Mouse (Mus musculus) neural tube, embryonic 14.5 days (tissue): Measurements from ENCODE around the gene Gm17416. TPM values are rescaled to one million over a fixed set of nuclear protein-coding genes. Genes with fewer than 3 reads are reported as not detected.

Experiments used
- ATAC-seq: fragments of 200-750 bp; cut with Nextera tagmentation; 2 replicates; pipeline ENCODE4 v1.8.0; 2017; ENCODE audit warnings: low read depth, mild to moderate bottlenecking, moderate TSS enrichment, moderate library complexity
- H3K27ac ChIP-seq: fragments of 300-500 bp; sonication (generic); 2 replicates; pipeline ENCODE4 v1.5.1; 2014; ENCODE audit warnings: low read depth, mild to moderate bottlenecking, control low read depth, low read length, moderate library complexity, mixed read lengths
- H3K27me3 ChIP-seq: fragments of 300-500 bp; sonication (generic); 2 replicates; pipeline ENCODE4 v1.6.1; 2014; ENCODE audit warnings: low read length; ENCODE audit not compliant: control insufficient read depth, insufficient read depth
- H3K36me3 ChIP-seq: fragments of 300-500 bp; sonication (generic); 2 replicates; pipeline ENCODE4 v1.6.1; 2014; ENCODE audit warnings: low read length, mixed read lengths; ENCODE audit not compliant: control insufficient read depth, insufficient read depth
- H3K4me1 ChIP-seq: fragments of 300-500 bp; sonication (generic); 2 replicates; pipeline ENCODE4 v1.6.1; 2014; ENCODE audit warnings: low read length; ENCODE audit not compliant: control insufficient read depth, insufficient read depth
- H3K4me2 ChIP-seq: fragments of 300-500 bp; sonication (generic); 2 replicates; pipeline ENCODE4 v1.6.1; 2014; ENCODE audit warnings: mild to moderate bottlenecking, low read depth, low read length, control low read depth
- H3K4me3 ChIP-seq: fragments of 300-500 bp; sonication (generic); 2 replicates; pipeline ENCODE4 v1.5.1; 2014; ENCODE audit warnings: low read depth, low read length, control low read depth, mixed read lengths
- H3K9ac ChIP-seq: fragments of 300-500 bp; sonication (generic); replicated peaks from 2 replicates; pipeline ENCODE4 v1.6.1; 2014; ENCODE audit warnings: low read depth, mild to moderate bottlenecking, control low read depth, low read length, mixed read lengths
- H3K9me3 ChIP-seq: fragments of 300-500 bp; sonication (generic); 2 replicates; pipeline ENCODE4 v1.6.1; 2016; ENCODE audit warnings: low read length; ENCODE audit not compliant: control insufficient read depth
- WGBS: fragments of 180-500 bp; shearing (Covaris S2); extraction: QIAGEN DNeasy Blood & Tissue Kit; methylation state at CpG from one replicate; pipeline ENCODE4 v1.1.7; 2014; 5-methylcytosine and 5-hydroxymethylcytosine counted together
- polyA plus RNA-seq: library from polyadenylated mRNA; unstranded; fragments of >200 nt; fragmentation: Nextera tagmentation; extraction: Ambion mirVana; gene quantifications from 2 replicates; pipeline ENCODE4 v1.2.1, GENCODE M21; 2014

Gene Gm17416
- polyA plus RNA-seq, 1 experiment from 2014 or later, result not detected

DNA sequence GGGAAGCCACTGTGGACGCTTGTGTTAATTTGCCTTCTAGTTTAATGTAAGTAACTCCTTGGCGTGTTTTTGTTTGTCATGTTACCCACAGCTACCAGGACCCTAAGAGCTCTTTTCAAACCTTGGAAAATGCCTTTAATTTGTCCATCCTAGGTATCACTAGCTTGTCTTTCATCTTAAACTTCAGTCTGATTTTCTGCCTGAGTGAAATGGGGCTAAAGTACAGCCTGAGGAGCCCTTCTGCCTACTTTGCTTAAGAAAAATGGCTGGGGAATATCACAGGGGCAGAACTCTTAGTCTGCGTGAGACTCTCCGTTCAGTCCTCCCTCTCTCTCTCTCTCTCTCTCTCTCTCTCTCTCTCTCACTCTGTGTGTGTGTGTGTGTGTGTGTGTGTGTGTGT lies 743 bp downstream of the Gm17416 start:
- H3K27me3 ChIP-seq, result no peaks in the 10 kb centered on the region
- no peak overlapping the region for H3K9ac ChIP-seq
- 82% methylated on average over 4 of the region's 4 CpGs for WGBS
- no peak overlapping the region for H3K4me2 ChIP-seq
- no peak overlapping the region for H3K4me3 ChIP-seq
- no peaks in the 10 kb centered on the region for H3K4me1 ChIP-seq
- H3K27ac ChIP-seq, result no peak overlapping the region
- no peaks in the 10 kb centered on the region for H3K9me3 ChIP-seq
- no peak for ATAC-seq
- no peaks in the 10 kb centered on the region for H3K36me3 ChIP-seq

DNA sequence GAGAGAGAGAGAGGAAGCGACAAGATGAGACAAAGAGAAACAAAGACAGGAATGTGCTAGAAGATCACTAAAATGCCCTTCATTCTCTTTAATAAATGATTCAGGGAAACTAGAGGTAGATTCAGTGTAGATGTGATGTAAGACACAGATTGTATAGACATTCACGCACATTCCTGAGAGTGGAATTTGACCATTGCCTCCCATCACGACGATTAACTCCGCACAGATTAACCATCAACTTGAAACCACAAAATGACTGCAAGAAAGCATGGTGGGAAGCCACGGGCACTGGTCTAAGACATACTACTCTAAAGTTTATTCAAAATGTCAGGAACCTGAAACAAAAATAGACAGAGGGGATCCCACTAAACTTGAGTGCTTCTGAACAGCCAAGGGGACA lies 1.2 kb downstream of the Gm17416 start:
- H3K9ac ChIP-seq, result no peak overlapping the region
- ATAC-seq, result no peak
- H3K4me2 ChIP-seq, result no peak overlapping the region
- H3K27me3 ChIP-seq, result no peaks in the 10 kb centered on the region
- H3K4me3 ChIP-seq, result no peak overlapping the region
- no peak overlapping the region for H3K27ac ChIP-seq
- no peaks in the 10 kb centered on the region for H3K9me3 ChIP-seq
- H3K36me3 ChIP-seq, result no peaks in the 10 kb centered on the region
- 88% methylated on average over 6 of the region's 6 CpGs for WGBS
- no peaks in the 10 kb centered on the region for H3K4me1 ChIP-seq

DNA sequence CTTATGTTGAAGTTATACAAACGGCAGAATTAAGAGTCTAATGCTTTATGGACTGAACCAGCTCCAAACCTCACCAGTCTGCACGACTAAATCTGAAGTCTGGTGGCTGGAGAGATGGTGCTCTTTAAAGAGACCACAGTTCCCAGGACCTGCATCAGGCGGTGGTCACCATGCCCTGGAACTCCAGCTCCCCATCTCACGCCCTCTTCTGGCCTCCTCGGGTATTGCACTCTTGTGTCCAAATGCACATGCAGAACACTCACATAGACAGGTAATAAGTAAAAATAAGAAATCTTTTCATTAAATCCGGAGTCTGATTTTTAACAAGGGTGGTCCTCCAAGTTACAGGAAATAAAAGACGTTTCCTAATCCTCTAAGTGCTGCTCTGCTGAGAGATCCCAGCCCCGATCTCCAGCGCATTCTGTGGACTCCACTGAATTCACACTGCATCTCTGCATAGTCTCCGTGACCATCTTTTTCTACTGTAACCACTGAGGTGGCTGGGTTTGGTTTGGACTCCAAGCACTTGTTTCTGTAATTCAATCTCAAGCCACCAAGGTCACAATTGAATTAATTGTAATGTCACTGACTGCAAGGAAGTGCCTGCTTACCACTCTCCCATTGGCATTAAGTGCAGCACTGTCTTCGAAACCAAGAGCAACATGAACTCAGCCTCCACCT lies 3.1 kb downstream of the Gm17416 start, which contains the start of gene Defb21:
TSS of gene Defb21 (plus strand) at position 631 of the 681 bp plus-strand sequence.
- ATAC-seq, result no peak
- H3K4me3 ChIP-seq, result no peak within 1 kb of the TSS
- H3K9ac ChIP-seq, result no peak within 1 kb of the TSS
- no peaks in the 10 kb centered on the region for H3K36me3 ChIP-seq
- H3K27me3 ChIP-seq, result no peaks in the 10 kb centered on the region
- WGBS, result 65% methylated on average over 11 of the region's 11 CpGs
- H3K27ac ChIP-seq, result no peak within 1 kb of the TSS
- no peak within 1 kb of the TSS for H3K4me2 ChIP-seq
- no peaks in the 10 kb centered on the region for H3K9me3 ChIP-seq
- no peaks in the 10 kb centered on the region for H3K4me1 ChIP-seq

DNA sequence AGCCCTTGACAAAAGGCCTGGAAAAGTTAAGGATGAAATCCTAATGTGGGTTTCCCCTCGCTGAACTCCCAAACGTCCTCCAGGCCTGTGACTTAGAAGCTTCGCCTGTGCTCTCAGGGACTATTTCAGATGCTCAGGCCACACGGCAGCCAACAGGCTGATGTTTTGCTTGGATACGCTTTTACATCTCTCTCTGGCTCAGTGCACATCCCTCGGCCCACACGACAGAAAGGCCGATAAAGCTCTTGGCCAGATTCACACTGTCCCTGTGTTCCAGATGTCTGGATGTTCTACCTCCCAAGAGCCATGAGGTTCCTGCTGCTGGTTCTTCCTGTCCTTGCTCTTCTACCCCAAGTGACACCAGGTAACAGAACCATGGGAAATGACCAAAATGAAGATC lies 4.3 kb downstream of the Gm17416 start:
- WGBS, result 87% methylated on average over 8 of the region's 8 CpGs
- Histone ChIP-seq H3K27ac (no peak overlapping the region), H3K4me3 (no peak overlapping the region), H3K36me3 (no peaks in the 10 kb centered on the region), H3K4me2 (no peak overlapping the region), H3K9me3 (no peaks in the 10 kb centered on the region), H3K27me3 (no peaks in the 10 kb centered on the region), H3K9ac (no peak overlapping the region), H3K4me1 (no peaks in the 10 kb centered on the region)
- ATAC-seq, result no peak

DNA sequence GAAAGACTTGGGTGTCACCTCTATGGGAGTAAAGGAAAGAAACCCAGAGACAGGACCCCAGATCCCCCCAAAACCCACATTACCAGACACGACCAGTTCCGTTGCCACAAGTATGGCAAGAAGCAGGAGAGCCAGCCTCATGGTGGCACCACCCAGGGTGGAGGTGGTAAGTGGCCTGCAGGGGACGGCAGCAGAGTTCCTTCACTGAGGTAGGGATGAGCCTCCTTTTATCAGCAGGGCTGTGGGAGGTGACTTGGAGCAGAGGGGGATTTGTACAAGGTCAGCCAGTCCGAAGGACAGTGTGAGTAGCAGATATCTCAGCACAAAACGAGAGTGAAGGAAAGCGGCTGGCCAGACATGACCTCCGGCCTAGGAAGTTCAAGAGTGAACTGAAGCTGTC lies 11.0 kb downstream of the Gm17416 start, which contains the start of gene Defb19:
TSS of gene Defb19 (minus strand) at position 206 of the 400 bp plus-strand sequence.
- H3K36me3 ChIP-seq, result no peaks in the 10 kb centered on the region
- no peaks in the 10 kb centered on the region for H3K27me3 ChIP-seq
- no peak within 1 kb of the TSS for H3K27ac ChIP-seq
- 79% methylated on average over 7 of the region's 7 CpGs for WGBS
- no peak within 1 kb of the TSS for H3K9ac ChIP-seq
- H3K4me2 ChIP-seq, result no peak within 1 kb of the TSS
- H3K4me1 ChIP-seq, result no peaks in the 10 kb centered on the region
- ATAC-seq, result no peak
- H3K9me3 ChIP-seq, result no peaks in the 10 kb centered on the region
- no peak within 1 kb of the TSS for H3K4me3 ChIP-seq

DNA sequence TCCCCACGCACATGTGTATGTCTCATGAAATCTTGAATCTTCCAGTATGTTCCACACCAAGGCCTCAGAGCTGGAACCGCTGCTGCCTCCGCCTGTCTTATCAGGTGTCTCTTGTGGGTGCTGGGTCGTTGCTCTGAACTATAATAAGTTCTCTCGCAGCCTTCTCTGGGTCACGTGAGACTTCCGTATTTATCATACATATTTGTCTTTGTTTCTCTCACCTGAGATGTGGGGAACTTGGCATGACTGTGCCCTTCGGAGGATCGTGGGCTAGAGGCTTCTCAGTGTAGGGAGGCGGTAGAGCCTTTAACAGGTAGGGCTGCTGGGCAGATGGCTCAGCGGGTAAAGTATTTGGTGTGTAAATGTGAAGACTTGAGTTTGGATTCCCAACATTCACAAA lies 11.5 kb downstream of the Gm17416 start:
- 91% methylated on average over 11 of the region's 11 CpGs for WGBS

DNA sequence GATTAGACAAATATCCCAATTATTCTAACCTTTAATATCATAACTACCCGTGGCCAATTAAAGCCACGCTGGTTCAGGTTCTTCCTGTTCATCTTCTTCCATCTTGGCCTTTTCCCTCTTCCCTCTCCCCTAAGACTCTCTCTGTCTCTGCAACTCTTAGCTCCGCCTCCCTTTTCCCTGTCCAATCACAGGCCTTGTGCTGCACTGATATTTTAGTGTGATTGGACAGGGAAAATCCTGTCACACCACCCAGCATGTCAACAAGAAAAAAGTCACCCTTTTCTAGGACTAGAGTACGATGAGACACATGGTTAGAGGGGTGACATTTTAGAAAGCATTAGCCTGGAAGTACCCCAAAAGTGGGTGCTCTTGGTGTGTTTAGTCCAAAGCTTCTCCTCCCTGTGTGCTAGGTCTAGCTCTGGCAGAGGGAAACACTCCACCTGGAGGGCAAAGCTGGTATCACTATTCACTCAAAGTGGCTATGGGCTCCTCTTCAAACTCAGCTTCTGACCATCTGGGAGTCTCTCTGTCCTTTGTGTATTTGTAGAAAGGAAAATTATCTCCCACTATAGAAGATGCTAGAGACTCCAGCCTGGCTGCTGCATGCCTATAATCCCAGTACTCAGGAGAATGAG lies 17.9 kb downstream of the Gm17416 start:
- no peak for ATAC-seq
- 67% methylated on average over 4 of the region's 4 CpGs for WGBS

More for the DNA sequence above, 11.5 kb downstream of the Gm17416 start:
- Histone ChIP-seq H3K27ac (no peak overlapping the region), H3K9me3 (no peaks in the 10 kb centered on the region), H3K36me3 (no peaks in the 10 kb centered on the region), H3K4me3 (no peak overlapping the region), H3K4me1 (no peaks in the 10 kb centered on the region), H3K4me2 (no peak overlapping the region), H3K27me3 (no peaks in the 10 kb centered on the region), H3K9ac (no peak overlapping the region)
- no peak for ATAC-seq

DNA sequence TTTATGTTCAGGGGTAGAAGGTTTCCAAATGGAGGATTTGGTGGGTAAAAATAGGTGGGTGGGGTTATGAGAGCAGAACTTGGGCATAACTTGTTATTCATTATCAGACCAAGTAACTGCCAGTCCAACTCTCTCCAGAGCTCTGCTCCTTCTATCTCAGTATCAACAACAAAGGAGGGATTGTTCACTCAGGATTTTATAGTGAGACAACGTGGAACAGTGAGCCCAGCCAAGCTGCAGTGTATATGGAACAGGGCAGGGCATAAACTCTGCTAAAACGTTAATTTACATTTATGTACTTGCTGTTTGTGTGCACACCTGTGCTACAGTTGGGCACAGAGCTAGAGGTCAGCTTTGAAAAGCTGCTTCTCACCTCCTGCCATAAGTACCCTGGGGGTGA lies 19.3 kb downstream of the Gm17416 start:
- H3K27ac ChIP-seq, result no peak overlapping the region
- H3K9me3 ChIP-seq, result no peaks in the 10 kb centered on the region
- 52% methylated on average over 2 of the region's 2 CpGs for WGBS
- no peak overlapping the region for H3K4me2 ChIP-seq
- no peaks in the 10 kb centered on the region for H3K36me3 ChIP-seq
- H3K4me1 ChIP-seq, result no peaks in the 10 kb centered on the region
- no peak overlapping the region for H3K4me3 ChIP-seq
- no peaks in the 10 kb centered on the region for H3K27me3 ChIP-seq
- no peak for ATAC-seq
- no peak overlapping the region for H3K9ac ChIP-seq

More for the DNA sequence above, 17.9 kb downstream of the Gm17416 start:
- Histone ChIP-seq H3K4me3 (no peak overlapping the region), H3K9me3 (no peaks in the 10 kb centered on the region), H3K27ac (no peak overlapping the region), H3K36me3 (no peaks in the 10 kb centered on the region), H3K4me1 (no peaks in the 10 kb centered on the region), H3K27me3 (no peaks in the 10 kb centered on the region), H3K4me2 (no peak overlapping the region), H3K9ac (no peak overlapping the region)

DNA sequence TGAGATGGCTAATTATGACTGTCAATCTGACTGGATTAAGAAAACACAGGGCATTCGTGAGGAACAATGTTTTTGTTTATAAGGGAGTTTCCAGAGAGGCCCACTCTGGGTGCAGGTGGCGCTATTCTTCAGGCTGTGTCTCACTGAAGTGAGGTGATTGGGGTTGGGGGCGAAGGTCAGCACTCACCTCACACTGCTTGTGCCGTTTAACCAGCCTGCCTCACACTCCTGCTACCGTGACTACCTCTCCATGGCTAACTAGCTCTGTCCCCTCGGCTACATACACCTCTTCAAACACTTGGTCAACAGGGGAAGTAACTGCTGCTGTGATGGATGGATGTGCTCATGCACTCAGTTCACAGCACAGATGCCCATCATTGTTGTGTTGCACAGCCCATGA lies 19.9 kb downstream of the Gm17416 start:
- no peaks in the 10 kb centered on the region for H3K9me3 ChIP-seq
- H3K27ac ChIP-seq, result no peak overlapping the region
- 62% methylated on average over 6 of the region's 6 CpGs for WGBS

More for the DNA sequence above, 19.9 kb downstream of the Gm17416 start:
- Histone ChIP-seq H3K9ac (no peak overlapping the region), H3K36me3 (no peaks in the 10 kb centered on the region), H3K27me3 (no peaks in the 10 kb centered on the region), H3K4me2 (no peak overlapping the region), H3K4me1 (no peaks in the 10 kb centered on the region), H3K4me3 (no peak overlapping the region)
- ATAC-seq, result no peak
